Mouse (Mus musculus): ENCODE measurements at regions not wholly inside any gene's neighbourhood (a gene's known extent, or its start where the extent isn't known, plus 50 kb on each side); places are given as distances from the start of the nearest gene placed in this dataset.
"Not testable (repeated sequence)": the region's sequence is repeated elsewhere in the genome, so short reads cannot be mapped to it uniquely, and the experiment has no call there.

- DNase-seq (ENCODE audit: low spot score): no peak
Measured at GRCm38 (mm10) chr5:102123285-102123684, 53.6 kb upstream of the Wdfy3 start.

GRCm38 (mm10) chr5:102126737-102127136 lies 57.0 kb upstream of the Wdfy3 start:
- peak; percentile 33 for DNase-seq (ENCODE audit: low spot score)

GRCm38 (mm10) chr5:102147991-102148390 lies 78.3 kb upstream of the Wdfy3 start:
- no peak for DNase-seq (ENCODE audit: low spot score)

GRCm38 (mm10) chr5:102149481-102150129 lies 79.9 kb upstream of the Wdfy3 start:
- DNase-seq (ENCODE audit: low spot score): peak; percentile 78

GRCm38 (mm10) chr5:102159621-102160020 lies 89.9 kb upstream of the Wdfy3 start:
- no peak for DNase-seq (ENCODE audit: low spot score)

GRCm38 (mm10) chr5:102167981-102168380 lies 98.3 kb upstream of the Wdfy3 start:
- no peak for DNase-seq (ENCODE audit: low spot score)

- DNase-seq (ENCODE audit: low spot score): no peak
Measured at GRCm38 (mm10) chr5:102171808-102172207, 102.1 kb upstream of the Wdfy3 start.

DNA sequence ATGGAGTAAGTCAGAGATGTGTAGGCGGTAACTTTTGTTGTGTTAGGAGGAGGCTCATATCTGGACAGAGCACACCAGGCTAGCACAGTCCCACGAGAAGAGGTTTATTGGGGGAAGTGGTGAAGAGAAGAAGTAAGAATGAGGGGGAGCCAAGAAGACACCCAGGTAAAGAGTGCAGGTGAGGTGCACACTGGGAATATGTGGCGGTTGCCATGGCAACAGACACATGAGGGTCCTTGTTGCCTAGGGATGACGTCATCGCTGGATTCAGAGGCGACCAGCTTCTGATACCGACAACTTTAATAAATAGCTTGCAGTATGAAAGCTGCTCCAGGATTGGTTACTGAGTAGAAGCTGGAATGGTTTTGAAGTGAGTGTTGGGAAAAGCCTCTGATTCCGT lies 110.5 kb upstream of the Wdfy3 start:
- no peak for DNase-seq (ENCODE audit: low spot score)

DNA sequence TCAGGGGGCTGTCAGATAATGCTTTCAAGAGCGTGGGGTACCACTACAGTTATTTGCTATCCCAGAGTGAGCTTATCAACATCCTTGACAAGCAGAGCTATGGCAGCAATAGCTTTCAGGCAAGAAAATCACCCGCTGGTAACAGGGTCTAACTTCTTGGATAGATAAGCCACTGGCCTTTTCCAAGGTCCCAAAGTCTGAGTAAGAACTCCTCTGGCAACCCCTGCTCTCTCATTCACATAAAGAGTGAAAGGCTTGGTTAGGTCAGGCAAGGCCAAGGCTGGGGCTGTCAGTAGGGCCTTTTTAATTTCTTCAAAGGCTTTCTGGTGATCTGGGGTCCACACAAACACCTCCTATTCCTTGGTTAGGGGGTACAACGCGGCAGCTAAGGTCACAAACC lies 119.2 kb upstream of the Wdfy3 start:
- not testable (repeated sequence) for DNase-seq (ENCODE audit: low spot score)

DNA sequence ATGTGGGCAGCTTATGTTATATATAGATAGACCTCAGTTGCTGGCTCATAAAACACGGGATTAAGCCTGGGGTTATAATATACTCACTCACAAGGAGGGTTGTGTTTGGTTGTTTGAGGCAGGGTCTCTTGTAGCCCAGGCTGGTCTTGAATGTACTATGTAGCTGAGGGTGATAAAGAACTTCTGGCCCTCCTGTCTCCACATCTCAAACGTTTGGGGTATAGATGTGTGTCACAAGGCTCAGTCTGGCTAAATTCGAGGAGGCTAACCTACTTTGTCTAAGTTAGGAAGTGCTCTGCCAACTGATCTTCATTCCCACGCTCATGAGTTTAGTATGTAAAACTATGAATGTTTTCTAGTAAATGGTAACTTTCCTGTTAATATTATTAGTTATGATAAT lies 136.7 kb upstream of the Wdfy3 start:
- DNase-seq (ENCODE audit: low spot score): no peak

DNA sequence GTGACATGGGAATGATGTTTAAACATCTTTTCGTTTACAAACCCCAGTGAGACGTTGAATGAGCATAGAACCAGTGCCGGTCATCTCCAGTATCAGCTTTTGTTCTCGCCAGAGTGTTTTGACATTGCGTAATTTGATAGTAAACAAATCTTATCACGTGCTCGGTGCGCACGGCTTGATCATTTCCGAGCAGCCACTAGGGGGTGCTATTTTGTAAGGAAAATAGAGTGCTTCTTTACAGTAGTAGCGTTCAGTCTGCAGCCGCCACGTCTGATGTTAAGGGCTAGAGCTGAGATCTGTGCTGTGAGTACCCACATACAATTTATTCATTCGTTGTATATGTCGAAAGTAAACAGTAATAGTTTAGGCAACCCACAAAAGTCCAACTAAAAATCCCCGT lies 137.2 kb upstream of the Wdfy3 start:
- DNase-seq (ENCODE audit: low spot score): peak; percentile 80

GRCm38 (mm10) chr5:102213145-102213544 lies 143.4 kb upstream of the Wdfy3 start:
- peak; percentile 61 for DNase-seq (ENCODE audit: low spot score)

DNA sequence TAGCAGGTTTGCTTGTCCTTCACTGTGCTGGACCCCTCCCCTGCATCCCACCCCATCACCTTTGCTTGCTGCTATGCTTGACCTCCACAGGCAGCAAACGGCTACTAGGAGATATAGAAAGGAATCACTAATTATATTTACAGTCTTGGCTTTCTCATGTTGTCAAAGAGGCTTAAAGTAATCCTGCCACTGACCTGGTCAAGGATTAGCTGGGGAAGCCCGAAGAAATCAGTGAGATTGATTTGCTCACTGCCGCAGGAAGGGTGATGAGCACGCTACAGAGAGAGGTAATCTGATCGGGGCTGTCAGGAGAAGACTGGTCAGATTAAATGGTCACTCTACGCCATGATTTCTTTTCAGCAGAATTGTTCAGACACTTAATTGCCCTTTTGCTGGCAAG lies 157.4 kb upstream of the Wdfy3 start:
- no peak for DNase-seq (ENCODE audit: low spot score)

DNA sequence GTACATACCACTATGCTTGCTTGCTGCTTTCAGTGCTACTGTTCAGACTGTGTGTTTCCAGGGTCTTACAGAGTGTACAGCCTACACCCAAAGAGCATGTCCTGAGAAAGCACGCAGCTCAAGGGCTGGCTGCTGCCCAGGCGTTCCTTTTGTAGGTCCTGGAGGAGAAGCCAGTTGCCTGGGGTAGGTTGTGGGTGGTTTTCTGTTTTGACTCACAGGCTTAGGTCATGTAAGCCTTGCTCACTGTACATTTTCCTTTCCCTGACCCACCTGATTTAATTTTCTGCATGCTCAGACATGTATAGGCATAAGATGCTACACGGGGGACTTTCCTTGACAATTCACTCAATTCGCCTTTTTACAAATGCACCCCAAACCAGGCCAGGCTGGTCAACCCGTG lies 172.9 kb upstream of the Wdfy3 start:
- no peak for DNase-seq (ENCODE audit: low spot score)

- DNase-seq (ENCODE audit: low spot score): no peak
Measured at GRCm38 (mm10) chr5:102244706-102245105, 175.0 kb upstream of the Wdfy3 start.

- DNase-seq (ENCODE audit: low spot score): no peak
Measured at GRCm38 (mm10) chr5:102248747-102249146, 179.0 kb upstream of the Wdfy3 start.

GRCm38 (mm10) chr5:102251076-102251475 lies 181.4 kb upstream of the Wdfy3 start:
- no peak for DNase-seq (ENCODE audit: low spot score)

DNA sequence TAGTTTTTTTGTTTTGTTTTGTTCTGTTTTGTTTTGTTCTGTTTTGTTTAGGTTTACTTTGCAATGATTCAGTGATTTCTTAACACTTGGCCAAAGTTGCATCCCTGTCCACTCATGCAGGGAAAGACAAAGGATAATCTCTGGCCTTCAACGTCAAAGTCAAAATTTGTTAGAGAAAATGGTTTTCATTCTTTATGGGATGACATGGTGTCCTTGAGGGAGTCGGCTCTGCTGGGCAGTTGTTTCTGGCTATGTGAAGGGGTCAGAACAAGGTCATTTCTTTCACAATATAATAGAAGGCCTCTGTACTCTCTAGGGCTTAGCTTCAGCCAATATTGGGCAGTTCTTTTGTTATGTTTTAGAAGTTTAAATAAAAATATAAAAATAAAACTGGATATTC lies 184.1 kb upstream of the Wdfy3 start:
- no peak for DNase-seq (ENCODE audit: low spot score)

DNA sequence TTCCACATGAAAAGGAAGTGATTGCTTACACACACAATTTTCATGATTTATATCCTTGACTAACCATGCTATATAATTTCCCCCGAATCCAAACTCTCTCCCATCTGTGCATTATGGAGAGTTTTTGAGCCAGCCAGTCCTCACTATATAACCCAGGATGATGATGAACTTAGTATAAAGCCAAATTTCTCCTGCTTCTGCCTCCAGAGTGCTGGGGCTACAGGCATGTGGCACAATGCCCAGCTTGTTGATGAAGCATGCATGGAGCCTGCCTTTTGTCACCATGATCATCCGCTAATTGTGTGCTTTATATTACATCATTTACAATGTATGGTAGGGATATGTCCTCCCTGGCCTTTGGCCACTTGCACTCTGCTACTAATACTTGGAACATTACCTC lies 187.4 kb upstream of the Wdfy3 start:
- DNase-seq (ENCODE audit: low spot score): no peak

DNA sequence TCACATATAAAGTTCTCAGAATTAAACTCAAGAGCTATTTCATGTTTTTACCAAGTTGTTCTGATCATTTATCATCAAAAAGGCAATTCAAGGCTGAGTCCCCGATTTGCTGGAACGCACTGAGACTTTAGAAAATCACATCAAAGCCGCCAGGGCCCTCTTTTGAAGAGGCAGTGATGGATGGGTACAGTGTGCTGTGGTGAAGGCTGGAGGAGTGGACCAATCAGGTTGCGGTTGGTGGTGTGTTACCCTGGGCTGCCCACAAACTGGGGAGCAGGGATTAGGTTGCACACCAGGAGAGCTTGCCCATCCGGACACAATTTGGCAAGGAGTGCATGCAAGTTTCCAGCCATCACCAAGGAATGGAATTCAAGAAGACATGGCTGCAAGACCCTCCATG lies 191.9 kb upstream of the Wdfy3 start:
- no peak for DNase-seq (ENCODE audit: low spot score)

GRCm38 (mm10) chr5:102266451-102266850 lies 196.7 kb upstream of the Wdfy3 start:
- no peak for DNase-seq (ENCODE audit: low spot score)

- DNase-seq (ENCODE audit: low spot score): no peak
Measured at GRCm38 (mm10) chr5:102267150-102267549, 197.4 kb upstream of the Wdfy3 start.

- DNase-seq (ENCODE audit: low spot score): no peak
Measured at GRCm38 (mm10) chr5:102269204-102269603, 199.5 kb upstream of the Wdfy3 start.

DNA sequence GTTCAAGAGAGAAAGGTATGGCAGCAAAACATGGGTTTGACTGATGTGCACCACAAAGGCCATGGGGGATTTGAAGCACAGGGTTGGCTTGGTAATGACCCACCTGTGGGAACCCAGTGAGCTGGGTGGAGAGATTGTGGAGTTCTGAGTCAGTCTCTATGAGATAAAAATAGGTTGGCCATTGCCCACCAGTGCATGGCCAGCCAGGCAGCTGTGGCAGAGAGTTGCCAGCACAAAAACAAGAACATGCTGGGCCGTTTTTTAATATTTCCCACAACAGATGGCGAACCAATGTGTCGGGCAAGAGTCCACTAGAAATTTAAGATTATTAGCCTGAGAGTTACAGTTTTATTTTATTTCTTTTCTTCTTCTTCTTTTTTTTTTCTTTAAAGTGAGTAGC lies 205.6 kb upstream of the Arhgap24 start:
- no peak for DNase-seq (ENCODE audit: low spot score)

DNA sequence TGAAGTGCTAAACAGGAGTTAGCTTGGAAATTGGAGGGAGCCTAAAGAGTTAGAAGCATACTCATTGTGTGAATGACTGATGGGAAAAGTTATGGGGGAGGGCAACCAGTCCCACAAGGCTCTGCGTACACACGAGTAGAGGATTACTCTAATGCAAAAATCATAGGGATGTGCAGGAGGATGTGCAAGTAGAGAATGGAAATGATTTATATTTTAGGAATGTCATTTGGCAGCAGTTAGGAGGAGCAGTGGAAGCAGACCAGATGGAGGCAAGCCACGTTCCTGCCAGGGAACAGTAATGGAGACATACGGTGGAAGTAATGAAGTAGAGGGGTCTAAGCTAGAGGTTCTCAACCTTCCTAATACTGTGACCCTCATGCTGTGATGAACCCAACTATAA lies 194.1 kb upstream of the Arhgap24 start:
- no peak for DNase-seq (ENCODE audit: low spot score)
